Mouse (Mus musculus) myocyte (in vitro differentiated cells): ENCODE data around the gene Ets1.

ENCODE experiments used
- CEBPB ChIP-seq: IDR thresholded peaks from 2 replicates; pipeline ENCODE4 v1.6.1; 2011; ENCODE audit warnings: mild to moderate bottlenecking, moderate library complexity; ENCODE audit not compliant: poor library complexity, insufficient read depth, severe bottlenecking
- E2F4 ChIP-seq: IDR thresholded peaks from one replicate; pipeline ENCODE4 v1.6.1; 2011; ENCODE audit warnings: mild to moderate bottlenecking, control low read depth, moderate library complexity; ENCODE audit not compliant: insufficient read depth
- MAX ChIP-seq: IDR thresholded peaks from one replicate; pipeline ENCODE4 v1.6.1; 2011; ENCODE audit warnings: low read depth, mild to moderate bottlenecking, control low read depth
- MYOD1 ChIP-seq, 3 experiments: IDR thresholded peaks; one replicate each; pipeline ENCODE4 v1.6.1; 2011; ENCODE audit warnings: control low read depth in 2 of 3, low read depth in 2 of 3, mild to moderate bottlenecking in 2 of 3, moderate library complexity in 1 of 3; ENCODE audit not compliant: insufficient read length in 2 of 3, control insufficient read depth in 1 of 3
- MYOG ChIP-seq, 3 experiments: IDR thresholded peaks; one replicate each; pipeline ENCODE4 v1.6.1; 2011; ENCODE audit warnings: control low read depth in 2 of 3, low read depth in 2 of 3, mild to moderate bottlenecking in 2 of 3; ENCODE audit not compliant: insufficient read length in 2 of 3, control insufficient read depth in 1 of 3, insufficient read depth in 1 of 3
- POLR2A ChIP-seq: IDR thresholded peaks from one replicate; pipeline ENCODE4 v1.6.1; 2011; ENCODE audit warnings: low read depth, mild to moderate bottlenecking, control low read depth, moderate library complexity; ENCODE audit not compliant: insufficient read length
- POLR2AphosphoS2 ChIP-seq: IDR thresholded peaks from one replicate; pipeline ENCODE4 v1.6.1; 2011; ENCODE audit warnings: low read depth, control low read depth; ENCODE audit not compliant: insufficient read length
- REST ChIP-seq: IDR thresholded peaks from one replicate; pipeline ENCODE4 v1.6.1; 2011; ENCODE audit warnings: mild to moderate bottlenecking, control low read depth, moderate library complexity; ENCODE audit not compliant: insufficient read depth, insufficient read length
- SRF ChIP-seq: IDR thresholded peaks from one replicate; pipeline ENCODE4 v1.6.1; 2011; ENCODE audit warnings: low read depth; ENCODE audit not compliant: control insufficient read depth, insufficient read length
- TCF12 ChIP-seq: IDR thresholded peaks from one replicate; pipeline ENCODE4 v1.6.1; 2011; ENCODE audit warnings: mild to moderate bottlenecking, control low read depth; ENCODE audit not compliant: poor library complexity, insufficient read depth, severe bottlenecking
- TCF3 ChIP-seq: IDR thresholded peaks from one replicate; pipeline ENCODE4 v1.6.1; 2011; ENCODE audit warnings: low read depth, control low read depth; ENCODE audit not compliant: insufficient read length
- USF1 ChIP-seq: IDR thresholded peaks from one replicate; pipeline ENCODE4 v1.6.1; 2011; ENCODE audit warnings: low read depth, mild to moderate bottlenecking, control low read depth, moderate library complexity

DNA sequence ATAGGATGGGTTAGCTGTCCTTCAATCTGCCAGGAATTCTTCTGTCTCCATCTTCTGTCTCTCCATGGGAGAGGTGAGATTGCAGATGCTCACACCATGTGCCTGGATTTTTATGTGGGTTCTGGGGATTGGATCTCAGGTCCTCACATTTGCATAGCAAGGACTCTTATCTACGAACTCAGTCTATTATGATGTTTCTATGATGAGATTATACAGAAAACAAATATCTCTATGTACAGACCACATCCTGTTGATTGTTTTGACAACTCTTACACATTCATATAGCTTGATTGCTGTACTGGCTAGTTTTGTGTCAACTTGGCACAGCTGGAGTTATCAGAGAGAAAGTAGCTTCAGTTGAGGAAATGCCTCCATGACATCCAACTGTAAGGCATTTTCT lies 162.2 kb downstream of the Ets1 start:
- no peak for TF ChIP-seq USF1
- no peak for TF ChIP-seq POLR2A
- TF ChIP-seq MAX: no peak
- TF ChIP-seq E2F4: no peak
- TF ChIP-seq MYOD1 (IDR thresholded peaks at IDR 0.05; ENCODE audit: control insufficient read depth in 1 of 3, insufficient read length in 2 of 3, low read depth in 2 of 3): no peak
- no peak for TF ChIP-seq SRF
- no peak for TF ChIP-seq POLR2AphosphoS2
- no peak for TF ChIP-seq TCF12
- no peak for TF ChIP-seq MYOG (IDR thresholded peaks at IDR 0.05; ENCODE audit: control insufficient read depth in 1 of 3, insufficient read depth in 1 of 3, insufficient read length in 2 of 3, low read depth in 2 of 3)
- TF ChIP-seq TCF3: no peak
- no peak for TF ChIP-seq CEBPB
- TF ChIP-seq REST: no peak
